Mouse (Mus musculus) lung, embryonic 15.5 days (tissue): ENCODE measurements at regions not wholly inside any gene's neighbourhood (a gene's known extent, or its start where the extent isn't known, plus 50 kb on each side); places are given as distances from the start of the nearest gene placed in this dataset.

Experiments used
- ATAC-seq: fragments of 200-750 bp; cut with Nextera tagmentation; 2 replicates; pipeline ENCODE4 v1.8.0; 2017; ENCODE audit warnings: moderate number of reproducible peaks, borderline replicate concordance; ENCODE audit not compliant: low FRiP score, low TSS enrichment; ENCODE audit errors: extremely low read depth
- H3K27ac ChIP-seq: fragments of 300-500 bp; sonication (generic); 2 replicates; pipeline ENCODE4 v1.5.1; 2015; ENCODE audit warnings: moderate library complexity, mild to moderate bottlenecking, inconsistent platforms
- H3K27me3 ChIP-seq: fragments of 300-500 bp; sonication (generic); 2 replicates; pipeline ENCODE4 v1.6.1; 2015; ENCODE audit warnings: inconsistent platforms
- H3K36me3 ChIP-seq: fragments of 300-500 bp; sonication (generic); 2 replicates; pipeline ENCODE4 v1.6.1; 2015; ENCODE audit warnings: inconsistent platforms
- H3K4me1 ChIP-seq: fragments of 300-500 bp; sonication (generic); 2 replicates; pipeline ENCODE4 v1.6.1; 2015; ENCODE audit warnings: inconsistent platforms
- H3K4me2 ChIP-seq: fragments of 300-500 bp; sonication (generic); 2 replicates; pipeline ENCODE4 v1.6.1; 2015; ENCODE audit warnings: inconsistent platforms, mild to moderate bottlenecking, moderate library complexity
- H3K4me3 ChIP-seq: fragments of 300-500 bp; sonication (generic); 2 replicates; pipeline ENCODE4 v1.5.1; 2015; ENCODE audit warnings: mild to moderate bottlenecking, inconsistent platforms
- H3K9ac ChIP-seq: fragments of 300-500 bp; sonication (generic); 2 replicates; pipeline ENCODE4 v1.6.1; 2015; ENCODE audit warnings: inconsistent platforms
- H3K9me3 ChIP-seq: fragments of 300-500 bp; sonication (generic); 2 replicates; pipeline ENCODE4 v1.6.1; 2016; ENCODE audit warnings: inconsistent platforms
- WGBS: fragments of 180-500 bp; shearing (Covaris S2); methylation state at CpG from one replicate; pipeline ENCODE4 v1.1.7; 2015; 5-methylcytosine and 5-hydroxymethylcytosine counted together

- H3K36me3 ChIP-seq, result no peaks in the 10 kb centered on the region
- H3K9me3 ChIP-seq, result no peaks in the 10 kb centered on the region
- H3K27me3 ChIP-seq, result no peaks in the 10 kb centered on the region
- no peak overlapping the region for H3K9ac ChIP-seq
- no peak overlapping the region for H3K4me2 ChIP-seq
- H3K4me3 ChIP-seq, result no peak overlapping the region
- WGBS, result 56% methylated on average over 5 of the region's 5 CpGs
- ATAC-seq, result no peak
- H3K27ac ChIP-seq, result no peak overlapping the region
- H3K4me1 ChIP-seq, result no peaks in the 10 kb centered on the region
Measured at GRCm38 (mm10) chr3:123810943-123811499, 120.4 kb upstream of the Ndst3 start.

GRCm38 (mm10) chr3:123828790-123829189, 138.1 kb upstream of the Ndst3 start:
- no peak for ATAC-seq
- H3K9ac ChIP-seq, result no peak overlapping the region
- no peaks in the 10 kb centered on the region for H3K36me3 ChIP-seq
- no peak overlapping the region for H3K4me2 ChIP-seq
- H3K4me3 ChIP-seq, result no peak overlapping the region
- 82% methylated on average over 6 of the region's 6 CpGs for WGBS
- no peaks in the 10 kb centered on the region for H3K27me3 ChIP-seq
- H3K4me1 ChIP-seq, result no peaks in the 10 kb centered on the region
- no peak overlapping the region for H3K27ac ChIP-seq
- no peaks in the 10 kb centered on the region for H3K9me3 ChIP-seq

GRCm38 (mm10) chr3:123838385-123839170, 147.9 kb upstream of the Ndst3 start:
- no peak for ATAC-seq
- H3K27me3 ChIP-seq, result no peaks in the 10 kb centered on the region
- H3K4me1 ChIP-seq, result no peaks in the 10 kb centered on the region
- H3K9ac ChIP-seq, result no peak overlapping the region
- no peaks in the 10 kb centered on the region for H3K9me3 ChIP-seq
- no peak overlapping the region for H3K27ac ChIP-seq
- no peaks in the 10 kb centered on the region for H3K36me3 ChIP-seq
- H3K4me3 ChIP-seq, result no peak overlapping the region
- WGBS, result 76% methylated on average over 10 of the region's 10 CpGs
- H3K4me2 ChIP-seq, result no peak overlapping the region

GRCm38 (mm10) chr3:123846554-123846953, 155.9 kb upstream of the Ndst3 start:
- 68% methylated on average over 1 of the region's 1 CpGs for WGBS
- ATAC-seq, result no peak
- no peaks in the 10 kb centered on the region for H3K36me3 ChIP-seq

GRCm38 (mm10) chr3:123848663-123849062, 158.0 kb upstream of the Ndst3 start:
- H3K4me2 ChIP-seq, result no peak overlapping the region
- H3K4me3 ChIP-seq, result no peak overlapping the region
- H3K36me3 ChIP-seq, result no peaks in the 10 kb centered on the region
- no peak overlapping the region for H3K27ac ChIP-seq
- H3K27me3 ChIP-seq, result no peaks in the 10 kb centered on the region
- no peaks in the 10 kb centered on the region for H3K4me1 ChIP-seq
- 76% methylated on average over 2 of the region's 2 CpGs for WGBS
- no peak overlapping the region for H3K9ac ChIP-seq
- ATAC-seq, result no peak
- no peaks in the 10 kb centered on the region for H3K9me3 ChIP-seq

More at GRCm38 (mm10) chr3:123846554-123846953, 155.9 kb upstream of the Ndst3 start:
- no peak overlapping the region for H3K27ac ChIP-seq
- H3K27me3 ChIP-seq, result no peaks in the 10 kb centered on the region
- no peaks in the 10 kb centered on the region for H3K4me1 ChIP-seq
- no peaks in the 10 kb centered on the region for H3K9me3 ChIP-seq
- H3K4me3 ChIP-seq, result no peak overlapping the region
- no peak overlapping the region for H3K9ac ChIP-seq
- H3K4me2 ChIP-seq, result no peak overlapping the region

- Histone ChIP-seq H3K27ac (no peak overlapping the region), H3K9ac (no peak overlapping the region), H3K4me3 (no peak overlapping the region), H3K4me1 (no peaks in the 10 kb centered on the region), H3K36me3 (no peaks in the 10 kb centered on the region), H3K9me3 (no peaks in the 10 kb centered on the region), H3K4me2 (no peak overlapping the region), H3K27me3 (no peaks in the 10 kb centered on the region)
- 76% methylated on average over 3 of the region's 3 CpGs for WGBS
- ATAC-seq, result no peak
Measured at GRCm38 (mm10) chr3:123852889-123853288, 162.2 kb upstream of the Ndst3 start.

- Histone ChIP-seq H3K9ac (no peak overlapping the region), H3K36me3 (no peaks in the 10 kb centered on the region), H3K4me1 (no peaks in the 10 kb centered on the region), H3K27ac (no peak overlapping the region), H3K4me2 (no peak overlapping the region), H3K4me3 (no peak overlapping the region), H3K27me3 (no peaks in the 10 kb centered on the region), H3K9me3 (no peaks in the 10 kb centered on the region)
- no peak for ATAC-seq
- whole genome bisulfite sequencing, result 86% methylated on average over 2 of the region's 2 CpGs
Measured at GRCm38 (mm10) chr3:123873709-123874108, 183.1 kb upstream of the Ndst3 start.

GRCm38 (mm10) chr3:123893691-123894090, 203.0 kb upstream of the Ndst3 start:
- Histone ChIP-seq H3K27me3 (no peaks in the 10 kb centered on the region), H3K4me2 (no peak overlapping the region), H3K9ac (no peak overlapping the region), H3K4me3 (no peak overlapping the region), H3K27ac (no peak overlapping the region), H3K36me3 (no peaks in the 10 kb centered on the region), H3K9me3 (no peaks in the 10 kb centered on the region), H3K4me1 (no peaks in the 10 kb centered on the region)
- 69% methylated on average over 3 of the region's 3 CpGs for WGBS
- no peak for ATAC-seq

GRCm38 (mm10) chr3:123905928-123906721, 215.5 kb upstream of the Ndst3 start:
- Histone ChIP-seq H3K27ac (no peak overlapping the region), H3K4me3 (no peak overlapping the region)
- WGBS, result 19% methylated on average over 9 of the region's 9 CpGs

GRCm38 (mm10) chr3:123918140-123918539, 227.5 kb upstream of the Ndst3 start:
- no peaks in the 10 kb centered on the region for H3K36me3 ChIP-seq
- no peaks in the 10 kb centered on the region for H3K9me3 ChIP-seq
- H3K4me1 ChIP-seq, result no peaks in the 10 kb centered on the region
- 73% methylated on average over 3 of the region's 3 CpGs for WGBS
- no peak overlapping the region for H3K9ac ChIP-seq
- H3K27me3 ChIP-seq, result no peaks in the 10 kb centered on the region
- no peak overlapping the region for H3K27ac ChIP-seq
- no peak for ATAC-seq
- no peak overlapping the region for H3K4me3 ChIP-seq
- no peak overlapping the region for H3K4me2 ChIP-seq

More at GRCm38 (mm10) chr3:123905928-123906721, 215.5 kb upstream of the Ndst3 start:
- no peaks in the 10 kb centered on the region for H3K4me1 ChIP-seq
- no peaks in the 10 kb centered on the region for H3K36me3 ChIP-seq
- ATAC-seq, result peak; percentile 84; the same call in 1 of the 2 replicates
- H3K9me3 ChIP-seq, result no peaks in the 10 kb centered on the region
- H3K9ac ChIP-seq, result no peak overlapping the region
- no peaks in the 10 kb centered on the region for H3K27me3 ChIP-seq
- H3K4me2 ChIP-seq, result peak overlapping the region; percentile 14; the same call in 1 of the 2 replicates

- Histone ChIP-seq H3K27ac (no peak overlapping the region), H3K4me1 (no peaks in the 10 kb centered on the region), H3K4me3 (no peak overlapping the region), H3K27me3 (no peaks in the 10 kb centered on the region), H3K9ac (no peak overlapping the region), H3K9me3 (no peaks in the 10 kb centered on the region), H3K36me3 (no peaks in the 10 kb centered on the region), H3K4me2 (no peak overlapping the region)
- no peak for ATAC-seq
- WGBS, result 73% methylated on average over 6 of the region's 6 CpGs
Measured at GRCm38 (mm10) chr3:123952121-123952520, 261.5 kb upstream of the Ndst3 start.

- Histone ChIP-seq H3K4me2 (no peak overlapping the region), H3K9ac (no peak overlapping the region), H3K27me3 (no peaks in the 10 kb centered on the region), H3K27ac (no peak overlapping the region), H3K36me3 (no peaks in the 10 kb centered on the region), H3K4me1 (no peaks in the 10 kb centered on the region), H3K9me3 (no peaks in the 10 kb centered on the region), H3K4me3 (no peak overlapping the region)
- no peak for ATAC-seq
- 79% methylated on average over 3 of the region's 3 CpGs for WGBS
Measured at GRCm38 (mm10) chr3:123967373-123967772, 276.7 kb upstream of the Ndst3 start.
